Mouse (Mus musculus) erythroblast, embryonic 14.5 days (primary cell): Measurements from ENCODE around the gene Lmntd1. TPM values are rescaled to one million over a fixed set of nuclear protein-coding genes. Genes with fewer than 3 reads are reported as not detected.

Experiments
- H3K27me3 ChIP-seq: 2 replicates; pipeline ENCODE4 v1.6.1; 2012; ENCODE audit warnings: inconsistent platforms; ENCODE audit not compliant: control insufficient read depth
- H3K36me3 ChIP-seq: 2 replicates; pipeline ENCODE4 v1.6.1; 2012; ENCODE audit warnings: mild to moderate bottlenecking, inconsistent platforms; ENCODE audit not compliant: control insufficient read depth
- H3K4me1 ChIP-seq: 2 replicates; pipeline ENCODE4 v1.6.1; 2012; ENCODE audit warnings: inconsistent platforms; ENCODE audit not compliant: control insufficient read depth
- H3K4me3 ChIP-seq: replicated peaks from 2 replicates; pipeline ENCODE3; 2012; ENCODE audit warnings: moderate library complexity, mild to moderate bottlenecking, inconsistent platforms
- H3K9me3 ChIP-seq: 2 replicates; pipeline ENCODE4 v1.6.1; 2012; ENCODE audit warnings: low read length, inconsistent platforms, mixed read lengths; ENCODE audit not compliant: control insufficient read depth
- GATA1 ChIP-seq: IDR thresholded peaks from 2 replicates; pipeline ENCODE4 v1.6.1; 2012; ENCODE audit warnings: low read length, inconsistent platforms, mixed read lengths
- TAL1 ChIP-seq: IDR thresholded peaks from 3 replicates; pipeline ENCODE4 v1.6.1; 2012; ENCODE audit warnings: low read length, inconsistent platforms, mixed read lengths
- polyA plus RNA-seq: library from polyadenylated mRNA; stranded (reverse); fragments of >175 nt; gene quantifications from 2 replicates; pipeline ENCODE4 v1.2.3, GENCODE M21; 2012

The Lmntd1 gene
- polyA plus RNA-seq, 1 experiment, result not detected

DNA sequence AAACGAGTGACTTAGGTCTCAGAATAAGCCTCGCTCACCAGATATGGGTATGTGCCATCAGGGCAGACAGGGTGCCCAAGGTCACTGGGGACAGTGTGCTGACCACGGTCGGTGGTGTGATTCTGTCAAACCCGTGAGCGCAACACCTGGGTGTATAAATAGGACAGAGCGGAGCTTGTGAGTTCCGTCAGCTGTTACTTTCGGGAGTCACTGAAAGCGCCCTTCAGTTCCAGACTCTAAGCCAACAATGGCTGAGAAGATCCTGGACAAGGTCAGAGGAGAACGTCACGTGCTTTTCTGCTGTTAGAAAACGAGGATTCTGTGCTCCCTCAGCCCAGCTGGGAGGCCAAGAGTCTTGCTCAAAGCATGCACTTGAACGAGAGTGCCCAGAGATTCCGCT lies 157.1 kb downstream of the Lmntd1 start:
- H3K4me1 ChIP-seq, result no peaks in the 10 kb centered on the region
- H3K36me3 ChIP-seq, result no peaks in the 10 kb centered on the region
- H3K4me3 ChIP-seq, result no peak overlapping the region
- no peaks in the 10 kb centered on the region for H3K27me3 ChIP-seq
- no peaks in the 10 kb centered on the region for H3K9me3 ChIP-seq
- TF ChIP-seq GATA1, result no peak
- TF ChIP-seq TAL1, result no peak

DNA sequence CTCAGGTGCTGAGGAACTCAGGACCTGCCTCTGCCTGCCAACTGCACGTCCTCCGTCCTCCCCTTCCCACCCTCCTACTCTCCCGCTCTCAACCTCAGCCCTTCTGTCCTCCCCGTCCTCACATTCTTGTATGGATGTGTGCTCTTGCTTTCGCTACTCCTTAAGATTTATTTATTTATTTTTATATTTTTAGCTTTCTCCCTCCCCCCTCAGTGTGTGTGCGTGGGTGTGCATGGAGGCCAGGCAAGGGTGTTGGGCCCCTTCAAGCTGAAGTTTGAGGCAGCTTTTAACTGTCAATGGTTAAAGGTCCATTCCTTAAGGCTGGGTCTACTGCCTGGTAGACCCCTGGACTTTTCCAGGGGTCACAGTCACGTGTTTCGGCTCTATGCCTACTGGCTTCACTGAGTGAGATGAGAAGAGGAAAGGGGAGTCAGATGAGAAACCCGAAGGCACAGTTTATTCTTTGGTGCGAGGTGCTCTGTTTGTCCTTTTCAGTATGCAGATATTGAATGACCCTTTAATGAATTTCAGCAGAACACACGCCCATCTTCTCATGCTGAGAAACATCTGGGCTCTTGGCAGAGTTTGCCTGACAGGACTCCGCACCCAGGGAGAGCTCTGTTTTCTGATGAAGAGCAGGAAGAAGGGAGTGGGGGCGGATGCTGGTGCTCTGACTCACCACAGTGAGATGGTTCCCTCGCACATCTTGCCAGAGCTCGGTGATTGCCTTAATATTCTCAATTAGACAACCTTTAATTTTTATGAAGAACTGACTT lies 163.3 kb downstream of the Lmntd1 start:
- TF ChIP-seq GATA1, result no peak
- no peak for TF ChIP-seq TAL1

DNA sequence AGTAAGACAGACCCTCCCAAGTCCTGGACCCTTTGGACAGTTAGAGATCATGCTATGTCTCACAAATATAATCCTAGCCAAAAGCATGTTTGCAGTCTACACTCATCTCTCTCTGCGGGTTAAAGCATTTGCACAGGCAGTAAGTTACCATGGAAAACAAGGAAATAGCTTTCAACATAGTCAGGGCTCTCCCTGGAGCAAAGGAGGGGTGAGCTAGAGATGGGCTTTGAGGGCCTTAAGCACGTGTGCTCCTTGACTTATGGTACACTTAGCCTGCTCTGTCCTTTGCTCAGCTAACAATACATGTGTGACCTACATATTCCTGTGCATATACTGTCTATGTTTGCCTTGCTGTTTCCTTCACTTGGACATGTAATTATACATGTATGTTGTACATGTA lies 165.8 kb downstream of the Lmntd1 start:
- no peak overlapping the region for H3K4me3 ChIP-seq
- peaks cover 4% of the 10 kb centered on the region; the same call in 1 of the 2 replicates for H3K9me3 ChIP-seq
- TF ChIP-seq GATA1 (no peak), TAL1 (no peak)
- H3K27me3 ChIP-seq, result no peaks in the 10 kb centered on the region
- no peaks in the 10 kb centered on the region for H3K4me1 ChIP-seq
- no peaks in the 10 kb centered on the region for H3K36me3 ChIP-seq

More for the DNA sequence above, 163.3 kb downstream of the Lmntd1 start:
- Histone ChIP-seq H3K4me3 (no peak overlapping the region), H3K27me3 (no peaks in the 10 kb centered on the region), H3K4me1 (no peaks in the 10 kb centered on the region), H3K9me3 (no peaks in the 10 kb centered on the region), H3K36me3 (no peaks in the 10 kb centered on the region)

DNA sequence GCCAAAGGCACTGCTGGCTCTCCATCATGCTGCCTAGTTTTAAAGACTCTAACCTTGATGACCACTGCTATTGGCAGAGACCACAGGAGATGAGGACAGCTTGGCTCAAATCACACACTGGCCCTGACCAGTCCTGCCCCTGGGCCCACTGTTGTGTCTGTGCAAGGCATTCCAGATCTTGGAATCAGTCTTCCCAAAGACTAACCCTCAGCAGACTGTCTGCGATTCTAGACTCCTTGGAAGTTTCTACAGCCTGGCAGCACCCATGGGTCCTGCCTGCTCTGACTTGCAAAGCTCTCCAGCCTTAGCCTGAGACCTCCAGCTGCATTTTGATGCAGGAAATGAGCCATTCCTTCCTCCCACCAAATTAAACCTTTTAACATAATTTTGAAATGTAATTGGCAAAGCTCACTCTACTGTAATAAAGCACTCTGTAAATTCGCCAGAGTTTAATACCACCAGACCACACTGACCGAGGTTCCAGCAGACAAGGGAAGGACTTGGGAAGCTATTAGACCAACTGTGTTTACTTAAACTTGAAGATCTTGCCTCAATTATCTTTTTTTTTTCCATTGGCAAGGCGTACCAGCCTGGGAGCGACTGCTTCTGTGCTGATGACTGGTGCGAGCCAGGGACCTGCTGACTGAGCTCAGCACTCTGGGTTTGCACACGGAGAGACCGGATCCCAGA lies 168.2 kb downstream of the Lmntd1 start:
- Histone ChIP-seq H3K4me1 (no peaks in the 10 kb centered on the region), H3K36me3 (no peaks in the 10 kb centered on the region), H3K4me3 (no peak overlapping the region), H3K27me3 (no peaks in the 10 kb centered on the region), H3K9me3 (peaks cover 4% of the 10 kb centered on the region; the same call in 1 of the 2 replicates)
- TF ChIP-seq TAL1, result no peak
- TF ChIP-seq GATA1, result no peak

DNA sequence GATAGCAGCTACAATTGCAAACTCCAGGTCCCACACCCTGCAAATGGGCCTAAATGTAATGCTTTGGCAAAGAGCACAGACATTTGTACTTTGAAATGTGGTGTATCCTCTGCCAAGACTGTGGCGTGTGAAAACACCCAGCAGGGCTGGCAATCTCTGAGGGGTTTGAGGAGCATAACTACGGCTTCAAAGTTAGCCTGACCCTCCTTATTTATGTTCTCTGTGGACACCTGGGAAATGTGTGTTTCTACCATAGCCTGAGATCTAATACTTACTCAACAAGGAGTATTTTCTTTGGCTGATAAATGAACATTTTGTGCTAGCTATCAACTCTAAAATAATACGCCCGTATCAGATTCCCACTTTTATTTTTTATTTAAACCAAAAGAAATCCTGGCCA lies 168.7 kb downstream of the Lmntd1 start:
- Histone ChIP-seq H3K27me3 (no peaks in the 10 kb centered on the region), H3K36me3 (no peaks in the 10 kb centered on the region), H3K4me3 (no peak overlapping the region), H3K9me3 (peaks cover 4% of the 10 kb centered on the region; the same call in 1 of the 2 replicates), H3K4me1 (no peaks in the 10 kb centered on the region)
- TF ChIP-seq TAL1 (no peak), GATA1 (no peak)

DNA sequence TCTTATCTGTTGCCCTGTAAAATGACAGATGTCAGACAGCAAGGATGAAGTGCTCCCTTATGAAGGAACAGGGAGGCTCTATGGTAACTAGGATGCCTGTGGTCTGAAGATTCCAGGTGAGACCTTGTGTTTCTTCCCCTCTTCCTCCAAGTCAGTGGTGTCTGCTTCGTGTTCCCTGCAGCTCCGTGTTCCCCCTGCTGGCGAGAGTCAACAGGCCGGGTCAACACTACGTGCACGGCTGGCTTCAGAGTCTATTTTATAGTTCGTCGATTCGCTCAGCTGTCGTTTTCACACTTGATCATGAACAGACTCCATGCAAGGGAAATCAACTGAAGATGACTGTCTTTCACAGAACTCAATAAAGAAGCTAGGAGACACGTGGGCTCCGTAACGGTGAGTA lies 171.3 kb downstream of the Lmntd1 start:
- H3K4me1 ChIP-seq, result no peaks in the 10 kb centered on the region
- TF ChIP-seq GATA1, result no peak
- no peak for TF ChIP-seq TAL1
- H3K9me3 ChIP-seq, result peaks cover 4% of the 10 kb centered on the region; the same call in 1 of the 2 replicates
- H3K4me3 ChIP-seq, result no peak overlapping the region
- H3K27me3 ChIP-seq, result no peaks in the 10 kb centered on the region
- H3K36me3 ChIP-seq, result no peaks in the 10 kb centered on the region

DNA sequence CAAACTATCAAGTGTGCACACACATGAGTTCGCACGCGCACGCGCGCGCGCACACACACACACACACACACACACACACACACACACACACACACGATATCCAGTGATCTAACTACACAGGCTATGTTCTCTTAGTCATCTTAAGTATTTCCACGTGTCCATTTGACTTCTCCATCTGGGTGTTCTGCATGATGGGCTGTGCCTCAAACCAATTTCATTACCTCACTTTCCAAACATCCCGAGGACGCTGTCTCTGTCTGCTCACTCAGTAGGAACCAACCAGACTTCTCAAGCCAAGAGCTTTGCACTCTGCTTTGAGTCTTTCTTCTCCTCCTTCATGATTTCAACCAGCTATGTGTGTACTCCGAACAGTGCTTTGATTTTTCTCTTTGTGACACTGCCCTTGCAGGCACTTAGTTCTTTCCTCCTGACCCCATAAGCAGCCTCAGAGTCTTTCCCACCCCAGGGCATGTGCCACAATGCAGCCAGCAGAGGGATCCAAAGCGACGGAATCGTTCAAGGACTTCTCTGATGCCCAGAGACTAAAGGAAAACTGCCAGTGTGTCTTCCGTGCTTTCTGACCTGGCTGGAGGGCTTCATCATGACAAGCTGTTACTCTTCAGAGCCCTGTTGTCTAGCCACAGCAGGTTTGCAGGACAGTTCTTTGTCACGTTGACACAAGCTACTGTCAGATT lies 172.6 kb downstream of the Lmntd1 start:
- peaks cover 4% of the 10 kb centered on the region; the same call in 1 of the 2 replicates for H3K9me3 ChIP-seq

DNA sequence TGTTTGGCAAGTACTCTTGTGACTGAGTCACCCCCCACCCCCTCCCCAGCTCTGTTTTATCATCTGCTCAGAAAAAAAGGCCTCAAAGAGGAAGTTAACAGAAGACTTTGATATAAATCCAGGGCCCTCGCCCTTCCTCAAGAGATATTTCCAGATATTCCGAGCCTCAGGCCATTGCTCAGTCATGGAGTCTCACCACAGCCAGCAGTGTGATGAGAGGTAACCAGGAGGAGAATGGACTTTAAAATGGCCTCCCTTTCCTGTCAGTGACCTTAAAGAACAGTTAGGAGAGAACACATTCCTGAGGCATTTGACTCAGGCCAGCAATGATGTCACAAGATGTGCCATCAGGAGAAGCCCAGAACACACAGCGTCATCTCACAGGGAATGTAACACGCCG lies 175.3 kb downstream of the Lmntd1 start:
- no peaks in the 10 kb centered on the region for H3K36me3 ChIP-seq
- H3K4me3 ChIP-seq, result no peak overlapping the region
- H3K9me3 ChIP-seq, result no peaks in the 10 kb centered on the region
- H3K27me3 ChIP-seq, result no peaks in the 10 kb centered on the region
- TF ChIP-seq TAL1 (no peak), GATA1 (no peak)
- H3K4me1 ChIP-seq, result no peaks in the 10 kb centered on the region

More for the DNA sequence above, 172.6 kb downstream of the Lmntd1 start:
- H3K4me1 ChIP-seq, result no peaks in the 10 kb centered on the region
- no peaks in the 10 kb centered on the region for H3K27me3 ChIP-seq
- no peaks in the 10 kb centered on the region for H3K36me3 ChIP-seq
- H3K4me3 ChIP-seq, result no peak overlapping the region
- no peak for TF ChIP-seq GATA1
- no peak for TF ChIP-seq TAL1

DNA sequence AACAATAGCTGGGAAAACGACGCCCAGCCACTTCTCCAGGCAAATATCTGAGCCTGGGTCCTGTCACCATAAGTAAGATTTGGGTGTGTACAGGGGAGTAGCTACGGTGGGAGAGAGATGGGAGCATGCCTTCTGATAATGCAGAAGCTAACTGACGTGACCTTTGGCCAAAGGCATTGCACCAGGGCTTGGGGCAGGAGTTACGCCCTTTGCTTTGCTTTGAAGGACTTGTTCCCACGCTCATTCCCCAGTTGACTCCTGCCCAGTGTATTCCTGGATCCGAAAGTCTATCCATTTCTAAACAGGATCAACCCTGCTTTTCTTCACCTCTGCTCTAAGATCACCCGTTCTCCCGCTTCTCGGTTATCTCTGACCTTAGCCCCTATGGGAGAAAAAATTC lies 178.4 kb downstream of the Lmntd1 start:
- TF ChIP-seq GATA1 (no peak), TAL1 (no peak)

More for the DNA sequence above, 178.4 kb downstream of the Lmntd1 start:
- Histone ChIP-seq H3K27me3 (no peaks in the 10 kb centered on the region), H3K4me3 (no peak overlapping the region), H3K4me1 (no peaks in the 10 kb centered on the region), H3K9me3 (no peaks in the 10 kb centered on the region), H3K36me3 (no peaks in the 10 kb centered on the region)
